In the genomic region with DNA sequence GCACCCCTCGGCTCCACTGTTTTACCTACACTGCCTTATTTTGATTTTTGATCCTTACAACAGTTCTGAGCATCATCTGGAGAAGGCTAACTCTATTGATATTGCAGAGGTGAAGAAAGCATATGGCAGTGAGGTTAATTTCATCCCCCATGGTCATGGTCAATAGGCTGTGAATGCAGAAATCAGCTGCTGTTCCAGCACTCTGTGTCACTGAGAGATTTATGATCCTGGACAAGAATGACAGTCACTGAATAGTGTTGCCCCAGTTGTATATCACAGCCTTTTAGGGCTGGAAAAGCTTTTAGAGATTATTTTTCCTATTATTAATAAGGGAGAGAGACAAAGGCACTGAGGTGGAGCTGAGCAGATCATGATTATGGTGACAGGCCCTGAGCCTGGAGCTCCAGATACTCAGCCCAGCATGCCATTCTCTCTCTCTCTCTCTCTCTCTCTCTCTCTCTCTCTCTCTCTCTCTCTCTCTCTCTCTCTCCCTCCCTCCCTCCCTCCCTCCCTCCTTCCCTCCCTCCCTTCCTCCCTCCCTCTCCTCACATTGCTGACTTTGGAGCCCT, we compare ENCODE assay signal across 24 mouse cellular contexts.
DNase-seq lines count a peak whose midpoint lies in the region; ATAC-seq lines count a peak whose summit lies in the region.
"Had no signal": no experiment of that assay in that cellular context is flagged by ENCODE, and none has a peak within 500 bp of the region (broad histone marks: within the 10 kb centered on the region; RNA-seq: fewer than 3 reads in every experiment).

No protein-coding gene starts in this region.

- DNase-seq in forebrain, embryonic 14.5 days (ENCODE audit: low spot score), result peak; percentile 3
- peak; percentile 30 for DNase-seq in midbrain, embryonic 14.5 days
- DNase-seq in midbrain, embryonic 11.5 days (ENCODE audit: low spot score, missing footprints), result no peak
- peak; percentile 49 for DNase-seq in mesoderm, embryonic 11.5 days (ENCODE audit: low read depth, low spot score)
- DNase-seq in right cerebral cortex, postnatal 10 days (ENCODE audit: low spot score in 2 of 2), result no peak
- no peak for DNase-seq in gastrocnemius, postnatal 10 days
- DNase-seq: adrenal gland, postnatal 10 days; cerebellum, adult 9-11 months; gastrocnemius, postnatal 25 days; kidney, adult 2 months; kidney, postnatal 14 days; lung, adult 2 months; right cerebral cortex, postnatal 25 days; thymus, adult 18-20 months; thymus, postnatal 4 days had no signal

- H3K9me3 ChIP-seq in forebrain, embryonic 14.5 days (replicated peaks; ENCODE audit: control insufficient read depth, low read length), result no peaks in the 10 kb centered on the region
- H3K9me3 ChIP-seq in forebrain, embryonic 12.5 days, result no peaks in the 10 kb centered on the region
- no peaks in the 10 kb centered on the region for H3K9me3 ChIP-seq in midbrain, embryonic 14.5 days (ENCODE audit: control insufficient read depth, low read length)
- H3K9me3 ChIP-seq in midbrain, embryonic 11.5 days (ENCODE audit: control insufficient read depth, low read length), result no peaks in the 10 kb centered on the region
- no peaks in the 10 kb centered on the region for H3K9me3 ChIP-seq in neural tube, embryonic 15.5 days (replicated peaks)
- H3K9me3 ChIP-seq: G1E; megakaryocyte, embryonic 14.5 days; stomach, embryonic 15.5 days had no signal

- no peaks in the 10 kb centered on the region for H3K36me3 ChIP-seq in forebrain, embryonic 14.5 days (ENCODE audit: control insufficient read depth, insufficient read depth, low read length)
- H3K36me3 ChIP-seq in forebrain, embryonic 12.5 days (replicated peaks), result no peaks in the 10 kb centered on the region
- no peaks in the 10 kb centered on the region for H3K36me3 ChIP-seq in midbrain, embryonic 14.5 days (ENCODE audit: control insufficient read depth, insufficient read depth, low read length)
- no peaks in the 10 kb centered on the region for H3K36me3 ChIP-seq in midbrain, embryonic 11.5 days (ENCODE audit: control insufficient read depth, insufficient read depth, low read length)
- no peaks in the 10 kb centered on the region for H3K36me3 ChIP-seq in neural tube, embryonic 15.5 days
- H3K36me3 ChIP-seq: G1E; stomach, embryonic 15.5 days had no signal

- no peak for ATAC-seq in forebrain, embryonic 14.5 days
- no peak for ATAC-seq in forebrain, embryonic 12.5 days (ENCODE audit: low FRiP score)
- no peak for ATAC-seq in midbrain, embryonic 14.5 days (ENCODE audit: low FRiP score, low TSS enrichment)
- ATAC-seq in midbrain, embryonic 11.5 days (ENCODE audit: low FRiP score), result no peak
- peak; percentile 61 for ATAC-seq in neural tube, embryonic 15.5 days (ENCODE audit: low FRiP score)
- ATAC-seq: activated CD4-positive, CD25-positive, alpha-beta regulatory T cell, adult 4 months had no signal

- H3K27me3 ChIP-seq in forebrain, embryonic 14.5 days (replicated peaks; ENCODE audit: control insufficient read depth, insufficient read depth, low read length), result no peaks in the 10 kb centered on the region
- no peaks in the 10 kb centered on the region for H3K27me3 ChIP-seq in forebrain, embryonic 12.5 days
- H3K27me3 ChIP-seq in midbrain, embryonic 14.5 days (ENCODE audit: control insufficient read depth, insufficient read depth, low read length), result no peaks in the 10 kb centered on the region
- no peaks in the 10 kb centered on the region for H3K27me3 ChIP-seq in midbrain, embryonic 11.5 days (ENCODE audit: control insufficient read depth, insufficient read depth, low read length)
- H3K27me3 ChIP-seq in neural tube, embryonic 15.5 days (replicated peaks), result no peaks in the 10 kb centered on the region
- H3K27me3 ChIP-seq: megakaryocyte, embryonic 14.5 days; stomach, embryonic 15.5 days had no signal

- H3K4me1 ChIP-seq in forebrain, embryonic 14.5 days (ENCODE audit: control insufficient read depth, insufficient read depth, low read length), result no peaks in the 10 kb centered on the region
- H3K4me1 ChIP-seq in forebrain, embryonic 12.5 days, result no peaks in the 10 kb centered on the region
- H3K4me1 ChIP-seq in midbrain, embryonic 14.5 days (ENCODE audit: control insufficient read depth, insufficient read depth, low read length), result 0 out of 2 replicates have a peak, but pooled peaks cover 6% of the 10 kb centered on the region
- H3K4me1 ChIP-seq in midbrain, embryonic 11.5 days (ENCODE audit: control insufficient read depth, insufficient read depth, low read length), result no peaks in the 10 kb centered on the region
- peaks cover 22% of the 10 kb centered on the region for H3K4me1 ChIP-seq in neural tube, embryonic 15.5 days
- H3K4me1 ChIP-seq: megakaryocyte, embryonic 14.5 days; stomach, embryonic 15.5 days had no signal

- no peak overlapping the region for H3K4me2 ChIP-seq in forebrain, embryonic 14.5 days (ENCODE audit: low read length)
- H3K4me2 ChIP-seq in forebrain, embryonic 12.5 days, result no peak overlapping the region
- H3K4me2 ChIP-seq in midbrain, embryonic 14.5 days (ENCODE audit: low read length), result no peak overlapping the region
- no peak overlapping the region for H3K4me2 ChIP-seq in midbrain, embryonic 11.5 days
- H3K4me2 ChIP-seq in neural tube, embryonic 15.5 days, result no peak overlapping the region
- H3K4me2 ChIP-seq: liver, embryonic 11.5 days; stomach, embryonic 15.5 days had no signal

- 90% methylated on average over 1 of the region's 1 CpGs for WGBS in forebrain, embryonic 14.5 days
- WGBS in forebrain, embryonic 12.5 days, result 74% methylated on average over 1 of the region's 1 CpGs
- WGBS in midbrain, embryonic 14.5 days, result 82% methylated on average over 1 of the region's 1 CpGs
- 85% methylated on average over 1 of the region's 1 CpGs for WGBS in midbrain, embryonic 11.5 days
- 46% methylated on average over 1 of the region's 1 CpGs for WGBS in neural tube, embryonic 15.5 days

- no peak overlapping the region for H3K9ac ChIP-seq in forebrain, embryonic 14.5 days (ENCODE audit: low read length)
- H3K9ac ChIP-seq in forebrain, embryonic 12.5 days, result no peak overlapping the region
- H3K9ac ChIP-seq in midbrain, embryonic 14.5 days (replicated peaks; ENCODE audit: low read length), result no peak overlapping the region
- H3K9ac ChIP-seq in midbrain, embryonic 11.5 days (ENCODE audit: low read length), result no peak overlapping the region
- H3K9ac ChIP-seq in neural tube, embryonic 15.5 days (replicated peaks), result no peak overlapping the region
- H3K9ac ChIP-seq: stomach, embryonic 15.5 days had no signal

- no peak overlapping the region for H3K27ac ChIP-seq in forebrain, embryonic 14.5 days (ENCODE audit: low read depth, low read length)
- H3K27ac ChIP-seq in forebrain, embryonic 12.5 days, result no peak overlapping the region
- peak overlapping the region; percentile 65 for H3K27ac ChIP-seq in midbrain, embryonic 14.5 days (replicated peaks; ENCODE audit: low read depth, low read length)
- H3K27ac ChIP-seq in midbrain, embryonic 11.5 days (ENCODE audit: low read depth, low read length), result no peak overlapping the region
- peak overlapping the region; percentile 77 for H3K27ac ChIP-seq in neural tube, embryonic 15.5 days (replicated peaks)
- H3K27ac ChIP-seq: left cerebral cortex, adult 2 months; stomach, embryonic 15.5 days had no signal

- no peak overlapping the region for H3K4me3 ChIP-seq in forebrain, embryonic 14.5 days (ENCODE audit: low read depth, low read length)
- no peak overlapping the region for H3K4me3 ChIP-seq in forebrain, embryonic 12.5 days (replicated peaks)
- no peak overlapping the region for H3K4me3 ChIP-seq in midbrain, embryonic 14.5 days (replicated peaks; ENCODE audit: low read depth, low read length)
- no peak overlapping the region for H3K4me3 ChIP-seq in midbrain, embryonic 11.5 days (ENCODE audit: low read depth, low read length)
- no peak overlapping the region for H3K4me3 ChIP-seq in neural tube, embryonic 15.5 days (replicated peaks)
- H3K4me3 ChIP-seq: left cerebral cortex, adult 2 months; megakaryocyte, embryonic 14.5 days; myocyte; stomach, embryonic 15.5 days had no signal

Comparison
In these comparisons a context has a peak if more than half of its experiments do, and no peak if none do; other contexts are left out.
1. DNase-seq: peak in forebrain, embryonic 14.5 days (single experiment), midbrain, embryonic 14.5 days (single experiment) and mesoderm, embryonic 11.5 days (single experiment); none in midbrain, embryonic 11.5 days (single experiment), right cerebral cortex, postnatal 10 days (0 of 2) and gastrocnemius, postnatal 10 days (single experiment).
2. H3K27ac ChIP-seq: peak in midbrain, embryonic 14.5 days (single experiment) and neural tube, embryonic 15.5 days (single experiment); none in forebrain, embryonic 14.5 days (single experiment), forebrain, embryonic 12.5 days (single experiment) and midbrain, embryonic 11.5 days (single experiment).